Mouse (Mus musculus): ENCODE measurements around the gene Pou6f1.

Gene Pou6f1

DNA sequence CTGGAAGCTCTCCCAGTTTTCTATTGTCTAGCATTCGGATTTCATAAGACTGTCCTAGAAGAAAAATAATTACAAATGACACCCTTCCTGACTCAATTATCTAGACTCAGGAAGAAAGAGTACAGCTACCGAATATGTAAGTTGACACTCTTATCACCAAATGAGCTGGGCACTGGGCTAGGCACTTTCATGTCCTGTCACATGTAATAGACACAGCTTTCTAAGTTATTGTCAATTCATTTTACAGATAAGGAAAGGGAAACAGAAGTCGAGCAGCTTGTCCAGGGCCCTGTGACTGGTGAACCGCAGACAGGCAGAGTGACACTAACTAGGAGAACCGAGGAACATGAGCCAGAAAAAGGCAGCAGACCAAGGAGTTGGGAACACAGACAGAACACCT, 71.9 kb downstream of the Pou6f1 start:
- CTCF ChIA-PET, result interaction anchor here (0.6 kb wide), 1 partner anchor 10 kb away, joined by 3 read pairs; no protein-coding TSS in a partner anchor

- CTCF ChIA-PET, result interaction anchor here (0.6 kb wide), 1 partner anchor 11 kb away, joined by 3 read pairs; no protein-coding TSS in a partner anchor
These were observed 74.4 kb downstream of the Pou6f1 start for GRCm38 (mm10) chr15:100525405-100525804.

All from spleen, embryonic (tissue).